Mouse (Mus musculus) C2C12 (cell line): ENCODE data around the gene D430041D05Rik. TPM values are rescaled to one million over a fixed set of nuclear protein-coding genes. Genes with fewer than 3 reads are reported as not detected.

Source experiments
- H3K27me3 ChIP-seq: one replicate; pipeline ENCODE4 v1.6.1; 2011; ENCODE audit not compliant: control insufficient read depth, insufficient read depth, insufficient read length
- H3K36me3 ChIP-seq: one replicate; pipeline ENCODE4 v1.6.1; 2011; ENCODE audit not compliant: control insufficient read depth, insufficient read depth
- H3K4me3 ChIP-seq: one replicate; pipeline ENCODE4 v1.5.1; 2011; ENCODE audit warnings: mild to moderate bottlenecking, control low read depth; ENCODE audit not compliant: poor library complexity, insufficient read depth, severe bottlenecking
- H3K79me2 ChIP-seq: one replicate; pipeline ENCODE4 v1.6.1; 2011; ENCODE audit not compliant: control insufficient read depth, insufficient read depth
- H3K79me3 ChIP-seq: one replicate; pipeline ENCODE4 v1.6.1; 2011; ENCODE audit warnings: low read depth, control low read depth
- H3ac ChIP-seq: one replicate; pipeline ENCODE3; 2011; ENCODE audit warnings: low read depth; ENCODE audit not compliant: control insufficient read depth, insufficient read length
- CEBPB ChIP-seq: IDR thresholded peaks from one replicate; pipeline ENCODE4 v1.6.1; 2011; ENCODE audit warnings: low read depth, mild to moderate bottlenecking, control low read depth, moderate library complexity
- CTCF ChIP-seq: IDR thresholded peaks from one replicate; pipeline ENCODE4 v1.5.1; 2011; ENCODE audit not compliant: control insufficient read depth, insufficient read depth, insufficient read length
- FOSL1 ChIP-seq: IDR thresholded peaks from one replicate; pipeline ENCODE4 v1.8.0; 2011; ENCODE audit warnings: mild to moderate bottlenecking, low read length; ENCODE audit not compliant: poor library complexity, insufficient read depth, severe bottlenecking
- MAX ChIP-seq: IDR thresholded peaks from one replicate; pipeline ENCODE4 v1.6.1; 2011; ENCODE audit warnings: mild to moderate bottlenecking, control low read depth
- MYOD1 ChIP-seq: IDR thresholded peaks from one replicate; pipeline ENCODE4 v1.6.1; 2011; ENCODE audit warnings: low read depth; ENCODE audit not compliant: control insufficient read depth, insufficient read length
- MYOG ChIP-seq: IDR thresholded peaks from one replicate; pipeline ENCODE4 v1.6.1; 2011; ENCODE audit not compliant: control insufficient read depth, insufficient read length; ENCODE audit errors: extremely low read depth
- USF1 ChIP-seq: IDR thresholded peaks from one replicate; pipeline ENCODE4 v1.6.1; 2011; ENCODE audit warnings: low read depth, mild to moderate bottlenecking, control low read depth, moderate library complexity
- polyA plus RNA-seq: library from polyadenylated mRNA; unstranded; fragments of >200 nt; fragmentation: generic; extraction: Trizol; gene quantifications from one replicate; pipeline ENCODE4 v1.2.1, GENCODE M21; 2012; ENCODE audit warnings: missing spikeins

The D430041D05Rik gene
- polyA plus RNA-seq, 1 experiment = 0.05 TPM

DNA sequence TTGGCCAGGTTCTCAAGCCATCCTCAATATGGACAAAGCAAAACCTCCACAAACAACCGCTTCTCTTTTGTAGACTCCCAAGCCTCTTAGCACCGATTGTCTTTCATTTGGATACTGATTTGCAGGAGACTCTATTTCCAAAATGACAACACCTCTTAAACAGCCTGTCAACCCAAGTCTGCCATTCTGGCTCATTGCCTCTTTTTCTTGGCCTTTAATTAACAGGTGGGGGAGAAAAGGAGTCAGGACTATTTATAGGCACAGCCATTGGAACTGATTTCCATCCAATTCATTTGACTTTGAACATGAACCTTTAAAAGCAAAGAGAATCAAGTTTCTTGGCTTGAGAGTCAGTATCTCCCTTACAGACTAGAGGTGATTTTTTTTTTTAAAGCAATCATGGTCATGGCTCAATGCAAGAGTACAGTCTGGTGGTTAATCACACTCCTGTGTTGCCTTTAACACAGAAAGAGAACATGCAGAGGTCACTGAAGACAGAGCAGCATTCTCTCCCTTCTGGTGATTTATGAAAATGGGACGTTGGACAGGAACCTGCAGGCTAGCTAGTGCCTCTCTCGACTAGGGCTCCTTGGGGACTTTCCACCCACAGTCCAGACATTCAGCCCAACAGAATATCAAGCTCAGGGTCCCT is 262.8 kb downstream of the D430041D05Rik start:
- H3K36me3 ChIP-seq = no peaks in the 10 kb centered on the region
- H3K79me3 ChIP-seq = no peaks in the 10 kb centered on the region
- H3K4me3 ChIP-seq = no peak overlapping the region
- H3K27me3 ChIP-seq = no peaks in the 10 kb centered on the region
- TF ChIP-seq MAX (no peak), USF1 (no peak), MYOD1 (no peak)
- H3ac ChIP-seq = no peak overlapping the region
- H3K79me2 ChIP-seq = no peaks in the 10 kb centered on the region

DNA sequence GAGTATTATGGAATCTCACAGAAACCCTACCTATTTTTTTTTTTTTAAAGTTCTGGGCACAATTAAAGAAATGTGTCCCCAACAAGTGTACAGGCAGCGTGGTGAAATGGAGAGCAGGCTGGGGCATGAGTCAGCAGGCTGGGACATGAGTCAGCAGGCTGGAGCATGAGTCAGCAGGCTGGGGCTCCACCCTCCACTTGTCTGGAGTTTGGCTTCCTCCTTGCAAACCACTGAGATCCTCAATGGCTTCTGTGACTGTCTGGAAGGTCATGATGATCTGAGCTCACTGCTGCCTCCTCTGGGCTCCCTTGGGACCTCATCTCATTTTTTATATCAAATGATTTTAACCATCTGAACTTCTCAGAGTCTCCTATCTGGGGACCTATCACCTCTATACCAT is 264.8 kb downstream of the D430041D05Rik start:
- Histone ChIP-seq H3K79me2 (no peaks in the 10 kb centered on the region), H3ac (no peak overlapping the region), H3K27me3 (no peaks in the 10 kb centered on the region), H3K79me3 (no peaks in the 10 kb centered on the region), H3K36me3 (no peaks in the 10 kb centered on the region), H3K4me3 (no peak overlapping the region)
- TF ChIP-seq CTCF (no peak), FOSL1 (peak; percentile 98), MYOD1 (peak; percentile 60), MAX (peak; percentile 78), USF1 (no peak)

DNA sequence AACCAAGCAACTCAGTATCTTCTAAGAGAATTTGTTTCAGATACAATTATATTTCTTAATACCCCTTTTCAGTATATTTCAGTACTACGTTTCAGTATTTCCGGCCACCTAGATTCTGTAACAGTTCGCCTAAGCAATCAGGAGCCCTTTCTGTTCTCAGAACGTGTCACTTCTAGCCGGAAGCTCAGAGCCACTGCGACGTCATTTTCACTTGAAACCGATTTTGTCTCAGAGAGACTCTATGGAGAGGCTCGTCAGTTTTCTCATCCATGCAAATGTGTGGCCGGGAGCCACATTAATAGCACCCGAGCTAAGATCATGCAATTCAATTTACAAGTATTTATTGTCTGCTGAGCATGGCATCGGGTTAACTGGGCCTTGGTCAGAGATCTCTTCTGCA is 266.8 kb downstream of the D430041D05Rik start:
- Histone ChIP-seq H3K27me3 (no peaks in the 10 kb centered on the region), H3ac (no peak overlapping the region), H3K79me3 (no peaks in the 10 kb centered on the region), H3K4me3 (no peak overlapping the region), H3K79me2 (no peaks in the 10 kb centered on the region), H3K36me3 (no peaks in the 10 kb centered on the region)
- TF ChIP-seq MAX (no peak), USF1 (no peak), FOSL1 (no peak)

DNA sequence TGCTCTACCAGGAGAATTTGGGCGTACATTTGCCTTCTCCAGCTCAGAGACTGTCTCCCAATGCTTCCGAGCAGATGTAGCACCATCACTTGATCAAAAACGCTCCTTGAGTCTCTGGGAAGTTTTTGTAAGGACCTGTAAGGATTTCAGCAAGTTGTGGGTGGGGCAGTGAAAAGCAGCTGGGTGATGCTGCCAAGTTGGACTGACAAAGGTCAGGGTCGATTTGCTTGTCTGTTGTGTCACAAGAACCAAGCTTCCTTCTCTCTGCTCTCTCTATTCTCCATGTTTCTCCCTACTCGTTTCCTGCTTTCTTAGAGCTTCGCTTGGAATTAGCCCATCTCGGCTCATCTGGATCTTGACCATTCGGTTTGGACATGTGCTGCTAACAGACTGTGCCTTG is 268.7 kb downstream of the D430041D05Rik start:
- Histone ChIP-seq H3K79me2 (no peaks in the 10 kb centered on the region), H3K79me3 (no peaks in the 10 kb centered on the region), H3ac (no peak overlapping the region), H3K4me3 (no peak overlapping the region), H3K36me3 (no peaks in the 10 kb centered on the region), H3K27me3 (no peaks in the 10 kb centered on the region)
- TF ChIP-seq MAX (no peak), USF1 (no peak), MYOG (no peak), CEBPB (no peak), FOSL1 (no peak), CTCF (no peak), MYOD1 (no peak)

DNA sequence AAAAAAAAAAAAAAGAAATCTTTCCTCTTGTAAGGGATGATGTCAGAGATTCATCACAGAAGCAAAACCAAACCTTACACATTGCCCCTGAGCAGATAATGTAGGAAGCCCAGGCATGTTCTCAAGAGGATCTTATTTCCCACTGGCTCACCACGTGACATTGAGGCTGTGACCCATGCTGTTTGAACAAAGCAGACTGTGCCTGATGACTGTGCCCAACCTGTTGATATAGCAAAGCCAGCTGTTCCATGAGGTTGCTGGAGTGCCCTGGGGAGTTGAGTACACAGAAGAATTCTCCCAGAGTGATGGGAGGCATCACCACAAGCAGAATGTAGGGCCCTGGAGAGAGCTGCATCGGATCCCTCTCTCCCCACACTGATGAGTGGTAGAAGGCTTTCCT is 274.9 kb downstream of the D430041D05Rik start:
- TF ChIP-seq CEBPB (no peak), FOSL1 (no peak), USF1 (peak; percentile 98), CTCF (no peak), MYOD1 (peak; percentile 97), MYOG (no peak), MAX (peak; percentile 87)
- no peak overlapping the region for H3K4me3 ChIP-seq
- H3K79me2 ChIP-seq = no peaks in the 10 kb centered on the region
- no peaks in the 10 kb centered on the region for H3K27me3 ChIP-seq
- no peak overlapping the region for H3ac ChIP-seq
- no peaks in the 10 kb centered on the region for H3K36me3 ChIP-seq
- H3K79me3 ChIP-seq = no peaks in the 10 kb centered on the region

DNA sequence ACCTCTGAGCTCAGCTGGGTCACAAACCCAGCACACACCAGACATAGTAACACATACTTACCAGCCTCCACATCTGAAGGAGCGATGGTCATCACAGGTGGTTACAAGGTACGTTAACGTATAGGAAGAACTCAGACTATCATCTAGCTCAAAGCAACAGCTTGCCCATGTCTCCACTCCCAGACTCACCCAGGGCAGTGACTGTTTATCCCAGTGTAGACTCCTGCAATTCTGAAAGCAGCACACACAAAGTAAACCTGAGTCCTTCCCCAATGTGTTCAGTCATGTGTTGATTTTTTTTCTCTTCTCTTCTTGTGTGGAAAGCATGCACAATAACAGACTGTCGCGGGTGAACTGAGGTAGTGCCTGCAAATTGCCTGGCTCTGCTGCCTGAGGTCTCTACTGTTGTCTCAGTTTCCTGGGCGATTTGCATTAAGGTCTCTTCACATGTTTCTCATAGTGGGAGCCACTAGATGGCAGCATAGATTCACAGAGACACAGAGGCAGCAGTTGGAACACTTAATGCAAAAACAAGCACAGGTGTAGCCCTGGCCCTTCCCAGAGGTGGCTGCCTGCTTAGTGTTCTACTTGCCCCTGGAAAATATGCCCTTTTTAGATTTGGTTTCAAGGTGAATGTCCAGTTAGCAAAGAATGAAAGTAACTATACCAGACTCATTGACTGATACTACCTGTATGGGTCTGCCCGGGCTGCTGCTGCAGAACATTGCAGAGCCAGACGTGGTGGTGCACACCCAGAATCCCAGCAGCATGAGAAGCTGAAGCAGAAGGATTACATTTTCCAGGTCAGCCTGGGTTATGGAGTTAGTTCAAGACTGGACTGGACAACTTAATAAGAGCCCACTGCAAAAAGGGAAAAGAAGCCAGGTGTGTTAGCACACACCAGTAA is 276.4 kb downstream of the D430041D05Rik start:
- no peak for TF ChIP-seq MYOD1
- TF ChIP-seq MYOG = no peak
- TF ChIP-seq CTCF = peak; percentile 34
- Histone ChIP-seq H3ac (no peak overlapping the region), H3K79me3 (no peaks in the 10 kb centered on the region)

More for the DNA sequence above, 276.4 kb downstream of the D430041D05Rik start:
- no peaks in the 10 kb centered on the region for H3K36me3 ChIP-seq
- no peaks in the 10 kb centered on the region for H3K27me3 ChIP-seq
- H3K79me2 ChIP-seq = no peaks in the 10 kb centered on the region
- H3K4me3 ChIP-seq = no peak overlapping the region
